Mouse (Mus musculus): ENCODE data around the gene Fsd1l. TPM values are rescaled to one million over a fixed set of nuclear protein-coding genes. Genes with fewer than 3 reads are reported as not detected.

Gene Fsd1l
- 10 to 100 TPM in 1 of 4 experiments, 1 to 10 TPM in 3; 7.2 to 11.7 (median 8.5) TPM for total RNA-seq (2022)

- DNase-seq: peak; percentile 42
Observed at GRCm38 (mm10) chr4:53631316-53632010, at the start of gene Fsd1l. Fsd1l (plus strand) TSS chr4:53631471.

GRCm38 (mm10) chr4:53587676-53588075, 43.6 kb upstream of the Fsd1l start:
- DNase-seq: no peak

GRCm38 (mm10) chr4:53588936-53589335, 42.3 kb upstream of the Fsd1l start:
- no peak for DNase-seq

- no peak for DNase-seq
Observed at GRCm38 (mm10) chr4:53589466-53589865, 41.8 kb upstream of the Fsd1l start.

GRCm38 (mm10) chr4:53590163-53590562, 41.1 kb upstream of the Fsd1l start:
- no peak for DNase-seq

GRCm38 (mm10) chr4:53590691-53591447, 40.4 kb upstream of the Fsd1l start:
- DNase-seq: no peak

- no peak for DNase-seq
Observed at GRCm38 (mm10) chr4:53591536-53591935, 39.7 kb upstream of the Fsd1l start.

GRCm38 (mm10) chr4:53591941-53592340, 39.3 kb upstream of the Fsd1l start:
- no peak for DNase-seq

- DNase-seq: peak; percentile 30
Observed at GRCm38 (mm10) chr4:53592386-53592785, 38.9 kb upstream of the Fsd1l start.

GRCm38 (mm10) chr4:53594204-53594603, 37.1 kb upstream of the Fsd1l start:
- peak; percentile 32 for DNase-seq

- DNase-seq: no peak
Observed at GRCm38 (mm10) chr4:53595246-53596062, 35.8 kb upstream of the Fsd1l start.

- no peak for DNase-seq
Observed at GRCm38 (mm10) chr4:53596063-53596895, 35.0 kb upstream of the Fsd1l start.

GRCm38 (mm10) chr4:53600462-53600861, 30.8 kb upstream of the Fsd1l start:
- DNase-seq: no peak

GRCm38 (mm10) chr4:53614576-53615225, 16.6 kb upstream of the Fsd1l start:
- no peak for DNase-seq

GRCm38 (mm10) chr4:53617968-53618367, 13.3 kb upstream of the Fsd1l start:
- no peak for DNase-seq

- DNase-seq: no peak
Observed at GRCm38 (mm10) chr4:53620104-53620503, 11.2 kb upstream of the Fsd1l start.

- DNase-seq: no peak
Observed at GRCm38 (mm10) chr4:53621084-53621483, 10.2 kb upstream of the Fsd1l start.

- DNase-seq: no peak
Observed at GRCm38 (mm10) chr4:53621490-53621889, 9.8 kb upstream of the Fsd1l start.

- DNase-seq: no peak
Observed at GRCm38 (mm10) chr4:53623711-53624110, 7.6 kb upstream of the Fsd1l start.

- no peak for DNase-seq
Observed at GRCm38 (mm10) chr4:53624816-53625215, 6.5 kb upstream of the Fsd1l start.

GRCm38 (mm10) chr4:53625263-53625662, 6.0 kb upstream of the Fsd1l start:
- no peak for DNase-seq

- no peak for DNase-seq
Observed at GRCm38 (mm10) chr4:53628924-53629323, 2.3 kb upstream of the Fsd1l start.

Data from adrenal gland, adult 8-10 months (tissue).